Mouse (Mus musculus) liver, postnatal 0 days (tissue): Measurements from ENCODE around the gene Gm49368. TPM values are rescaled to one million over a fixed set of nuclear protein-coding genes. Genes with fewer than 3 reads are reported as not detected.
A peak's percentile ranks its signal among the peaks of the same experiment; 100 is the strongest.

Source experiments
- ATAC-seq: fragments of 200-750 bp; cut with Nextera tagmentation; 2 replicates; pipeline ENCODE4 v1.8.0; 2017; ENCODE audit warnings: mild to moderate bottlenecking, moderate library complexity
- DNase-seq: peaks from one replicate; pipeline ENCODE4 v3.0.0-alpha.2; 2016
- H3K27ac ChIP-seq: fragments of 300-500 bp; sonication (generic); 2 replicates; pipeline ENCODE4 v1.5.1; 2014; ENCODE audit warnings: antibody characterized with exemption, moderate library complexity, mild to moderate bottlenecking, low read depth
- H3K27me3 ChIP-seq: fragments of 300-500 bp; sonication (generic); 2 replicates; pipeline ENCODE4 v1.6.1; 2014; ENCODE audit warnings: low read length, control low read depth, mixed read lengths; ENCODE audit not compliant: insufficient read depth
- H3K36me3 ChIP-seq: fragments of 300-500 bp; sonication (generic); replicated peaks from 2 replicates; pipeline ENCODE4 v1.6.1; 2014; ENCODE audit warnings: mild to moderate bottlenecking, control low read depth, low read length, moderate library complexity, mixed read lengths; ENCODE audit not compliant: insufficient read depth
- H3K4me1 ChIP-seq: fragments of 300-500 bp; sonication (generic); 2 replicates; pipeline ENCODE4 v1.6.1; 2014; ENCODE audit warnings: antibody characterized with exemption, mild to moderate bottlenecking, control low read depth; ENCODE audit not compliant: insufficient read depth
- H3K4me2 ChIP-seq: fragments of 300-500 bp; sonication (generic); 2 replicates; pipeline ENCODE4 v1.6.1; 2014; ENCODE audit warnings: low read depth, mild to moderate bottlenecking, low read length, moderate library complexity, mixed read lengths
- H3K4me3 ChIP-seq: fragments of 300-500 bp; sonication (generic); 2 replicates; pipeline ENCODE4 v1.5.1; 2014; ENCODE audit warnings: low read depth, low read length
- H3K9ac ChIP-seq: fragments of 300-500 bp; sonication (generic); replicated peaks from 2 replicates; pipeline ENCODE4 v1.6.1; 2014; ENCODE audit warnings: mild to moderate bottlenecking, moderate library complexity
- H3K9me3 ChIP-seq: fragments of 300-500 bp; sonication (generic); 2 replicates; pipeline ENCODE4 v1.6.1; 2016; ENCODE audit warnings: mild to moderate bottlenecking, control low read depth, low read length, mixed read lengths
- CTCF ChIP-seq: sonication (generic); IDR thresholded peaks from 2 replicates; pipeline ENCODE4 v1.5.1; 2016; ENCODE audit warnings: antibody characterized with exemption, low read depth
- EP300 ChIP-seq: IDR thresholded peaks from 2 replicates; pipeline ENCODE4 v1.6.1; 2016; ENCODE audit warnings: antibody characterized with exemption, low read depth, mild to moderate bottlenecking
- WGBS: fragments of 180-500 bp; shearing (Covaris S2); extraction: QIAGEN DNeasy Blood & Tissue Kit; methylation state at CpG from one replicate; pipeline ENCODE4 v1.1.7; 2014; ENCODE audit not compliant: insufficient replicate concordance; 5-methylcytosine and 5-hydroxymethylcytosine counted together
- polyA plus RNA-seq: library from polyadenylated mRNA; unstranded; fragments of >200 nt; fragmentation: Nextera tagmentation; extraction: Ambion mirVana; gene quantifications from 2 replicates; pipeline ENCODE4 v1.2.1, GENCODE M21; 2015

Gm49368 gene
- polyA plus RNA-seq, 1 experiment from 2014 or later: 0.51 TPM

GRCm38 (mm10) chr7:128132148-128132547 lies 69.7 kb downstream of the Gm49368 start:
- Histone ChIP-seq H3K27ac (no peak overlapping the region), H3K4me2 (no peak overlapping the region), H3K36me3 (no peaks in the 10 kb centered on the region), H3K4me1 (peaks cover 12% of the 10 kb centered on the region), H3K9ac (no peak overlapping the region), H3K9me3 (no peaks in the 10 kb centered on the region), H3K4me3 (no peak overlapping the region), H3K27me3 (no peaks in the 10 kb centered on the region)
- ATAC-seq (no peak), DNase-seq (no peak)
- TF ChIP-seq EP300: no peak
- TF ChIP-seq CTCF: no peak
- 35% methylated on average over 5 of the region's 5 CpGs for WGBS

- peak; percentile 29; the same call in 1 of the 2 replicates for ATAC-seq
- no peaks in the 10 kb centered on the region for H3K27me3 ChIP-seq
- WGBS: 35% methylated on average over 2 of the region's 2 CpGs
These were observed 71.1 kb downstream of the Gm49368 start for GRCm38 (mm10) chr7:128133596-128133995.

DNA sequence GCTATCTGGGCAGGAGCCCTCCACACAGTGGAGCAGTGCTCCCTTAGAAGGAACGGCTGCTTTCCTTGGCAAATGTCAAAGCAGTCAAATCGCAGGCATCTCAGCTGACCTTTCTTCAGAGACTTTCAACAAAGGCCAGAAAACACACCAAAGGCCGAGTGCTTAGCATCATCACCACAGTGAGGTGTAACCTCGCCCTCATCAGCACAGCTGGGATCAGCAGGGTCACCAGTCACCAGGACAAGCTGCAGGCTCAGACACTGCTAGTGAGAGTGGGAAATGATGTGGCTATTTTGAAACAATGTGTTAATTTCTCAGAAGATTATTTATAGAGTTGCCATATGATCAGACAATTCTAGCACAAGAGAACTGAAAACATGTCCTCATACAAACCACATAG lies 74.4 kb downstream of the Gm49368 start:
- ATAC-seq (no peak), DNase-seq (no peak)
- H3K27ac ChIP-seq: no peak overlapping the region
- H3K36me3 ChIP-seq: no peaks in the 10 kb centered on the region
- no peak overlapping the region for H3K9ac ChIP-seq
- H3K4me2 ChIP-seq: no peak overlapping the region
- no peak for TF ChIP-seq CTCF
- TF ChIP-seq EP300: no peak
- H3K4me3 ChIP-seq: no peak overlapping the region
- WGBS: 56% methylated on average over 4 of the region's 4 CpGs
- H3K27me3 ChIP-seq: no peaks in the 10 kb centered on the region
- H3K4me1 ChIP-seq: peaks cover 12% of the 10 kb centered on the region
- H3K9me3 ChIP-seq: no peaks in the 10 kb centered on the region

More at GRCm38 (mm10) chr7:128133596-128133995, 71.1 kb downstream of the Gm49368 start:
- H3K4me2 ChIP-seq: no peak overlapping the region
- TF ChIP-seq CTCF: no peak
- TF ChIP-seq EP300: no peak
- no peak overlapping the region for H3K4me3 ChIP-seq
- H3K27ac ChIP-seq: peak overlapping the region; percentile 48; the same call in 1 of the 2 replicates
- H3K4me1 ChIP-seq: peaks cover 12% of the 10 kb centered on the region
- DNase-seq: peak; percentile 21
- no peaks in the 10 kb centered on the region for H3K9me3 ChIP-seq
- no peak overlapping the region for H3K9ac ChIP-seq
- H3K36me3 ChIP-seq: no peaks in the 10 kb centered on the region

DNA sequence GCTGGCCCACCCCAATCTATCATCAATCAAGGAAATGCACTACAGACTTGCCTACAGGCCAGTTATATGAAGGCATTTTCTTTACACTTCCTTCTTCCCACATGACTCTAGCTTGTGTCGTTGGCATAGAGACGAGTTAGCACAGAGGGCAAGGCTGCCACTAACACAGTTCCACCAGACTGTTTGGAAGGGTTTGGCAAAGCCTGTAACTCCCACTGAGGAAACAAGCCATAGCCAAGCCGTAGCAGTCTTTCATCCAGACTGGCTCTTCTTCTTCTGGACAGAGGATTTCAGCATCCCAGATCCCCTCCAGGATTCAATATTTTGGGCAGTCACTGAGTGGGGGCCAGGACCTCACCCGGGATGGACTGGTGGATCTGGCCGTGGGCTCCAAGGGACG lies 77.1 kb downstream of the Gm49368 start:
- Histone ChIP-seq H3K9me3 (no peaks in the 10 kb centered on the region), H3K27me3 (no peaks in the 10 kb centered on the region), H3K4me1 (no peaks in the 10 kb centered on the region), H3K36me3 (no peaks in the 10 kb centered on the region), H3K9ac (no peak overlapping the region), H3K4me2 (no peak overlapping the region), H3K27ac (no peak overlapping the region), H3K4me3 (no peak overlapping the region)
- DNase-seq (no peak), ATAC-seq (no peak)
- TF ChIP-seq EP300: no peak
- no peak for TF ChIP-seq CTCF
- WGBS: 80% methylated on average over 6 of the region's 6 CpGs

GRCm38 (mm10) chr7:128150970-128151369 lies 88.5 kb downstream of the Gm49368 start:
- Histone ChIP-seq H3K4me3 (no peak overlapping the region), H3K36me3 (no peaks in the 10 kb centered on the region), H3K27ac (no peak overlapping the region), H3K9me3 (no peaks in the 10 kb centered on the region), H3K4me1 (no peaks in the 10 kb centered on the region), H3K9ac (no peak overlapping the region), H3K4me2 (no peak overlapping the region), H3K27me3 (no peaks in the 10 kb centered on the region)
- ATAC-seq (no peak), DNase-seq (no peak)
- TF ChIP-seq CTCF: no peak
- TF ChIP-seq EP300: no peak
- WGBS: 88% methylated on average over 8 of the region's 8 CpGs

- Histone ChIP-seq H3K9me3 (no peaks in the 10 kb centered on the region), H3K27ac (no peak within 1 kb of the TSS), H3K4me2 (peak within 1 kb of the TSS; percentile 49), H3K27me3 (no peaks in the 10 kb centered on the region), H3K9ac (no peak within 1 kb of the TSS), H3K36me3 (no peaks in the 10 kb centered on the region), H3K4me1 (no peaks in the 10 kb centered on the region), H3K4me3 (no peak within 1 kb of the TSS)
- TF ChIP-seq EP300 (no peak), CTCF (no peak)
- DNase-seq (no peak), ATAC-seq (no peak)
- WGBS: 87% methylated on average over 21 of the region's 21 CpGs
These were observed 91.6 kb downstream of the Gm49368 start, which contains the start of gene Itgad for GRCm38 (mm10) chr7:128154076-128154475. Gene Itgad (plus strand): TSS chr7:128154376.

- TF ChIP-seq CTCF (no peak), EP300 (no peak)
- Histone ChIP-seq H3K4me2 (peak overlapping the region; percentile 49), H3K36me3 (no peaks in the 10 kb centered on the region), H3K27me3 (no peaks in the 10 kb centered on the region), H3K9ac (no peak overlapping the region), H3K27ac (no peak overlapping the region), H3K4me1 (no peaks in the 10 kb centered on the region), H3K4me3 (no peak overlapping the region), H3K9me3 (no peaks in the 10 kb centered on the region)
- 59% methylated on average over 10 of the region's 10 CpGs for WGBS
- DNase-seq (no peak), ATAC-seq (no peak; the same call in 1 of the 2 replicates)
These were observed 92.4 kb downstream of the Gm49368 start for GRCm38 (mm10) chr7:128154924-128155323.
